Mouse (Mus musculus) lung, postnatal 25 days (tissue): ENCODE measurements around the gene Cdc42bpa.
A peak's percentile ranks its signal among the peaks of the same experiment; 100 is the strongest.

Source experiments
- DNase-seq: peaks from one replicate; pipeline ENCODE4 v3.0.0; 2022; ENCODE audit warnings: low spot score

Gene Cdc42bpa

GRCm38 (mm10) chr1:179959721-179960542 lies at the start of gene Cdc42bpa:
TSS of gene Cdc42bpa (plus strand) at chr1:179960472.
- DNase-seq: peak; percentile 63

- peak; percentile 75 for DNase-seq
Measured at GRCm38 (mm10) chr1:179913471-179913870, 46.8 kb upstream of the Cdc42bpa start.

GRCm38 (mm10) chr1:179917036-179917435 lies 43.2 kb upstream of the Cdc42bpa start:
- DNase-seq: no peak

- DNase-seq: no peak
Measured at GRCm38 (mm10) chr1:179917481-179917880, 42.8 kb upstream of the Cdc42bpa start.

GRCm38 (mm10) chr1:179919656-179920436 lies 40.4 kb upstream of the Cdc42bpa start:
- DNase-seq: no peak

- DNase-seq: no peak
Measured at GRCm38 (mm10) chr1:179923661-179924405, 36.4 kb upstream of the Cdc42bpa start.

- DNase-seq: no peak
Measured at GRCm38 (mm10) chr1:179926240-179926639, 34.0 kb upstream of the Cdc42bpa start.

GRCm38 (mm10) chr1:179927102-179927501 lies 33.2 kb upstream of the Cdc42bpa start:
- no peak for DNase-seq

- peak; percentile 16 for DNase-seq
Measured at GRCm38 (mm10) chr1:179928822-179929221, 31.4 kb upstream of the Cdc42bpa start.

GRCm38 (mm10) chr1:179931247-179931646 lies 29.0 kb upstream of the Cdc42bpa start:
- no peak for DNase-seq

GRCm38 (mm10) chr1:179934064-179934463 lies 26.2 kb upstream of the Cdc42bpa start:
- DNase-seq: no peak

- no peak for DNase-seq
Measured at GRCm38 (mm10) chr1:179940071-179940786, 20.0 kb upstream of the Cdc42bpa start.

- no peak for DNase-seq
Measured at GRCm38 (mm10) chr1:179940787-179941352, 19.4 kb upstream of the Cdc42bpa start.

GRCm38 (mm10) chr1:179945017-179945416 lies 15.3 kb upstream of the Cdc42bpa start:
- DNase-seq: no peak

- DNase-seq: no peak
Measured at GRCm38 (mm10) chr1:179946616-179947015, 13.7 kb upstream of the Cdc42bpa start.

GRCm38 (mm10) chr1:179947653-179948052 lies 12.6 kb upstream of the Cdc42bpa start:
- no peak for DNase-seq

GRCm38 (mm10) chr1:179951597-179951996 lies 8.7 kb upstream of the Cdc42bpa start:
- DNase-seq: no peak

GRCm38 (mm10) chr1:179953251-179953650 lies 7.0 kb upstream of the Cdc42bpa start:
- no peak for DNase-seq

- no peak for DNase-seq
Measured at GRCm38 (mm10) chr1:179957431-179957830, 2.8 kb upstream of the Cdc42bpa start.

- DNase-seq: no peak
Measured at GRCm38 (mm10) chr1:179958871-179959720, 1.2 kb upstream of the Cdc42bpa start.

- DNase-seq: no peak
Measured at GRCm38 (mm10) chr1:179960543-179960876, 238 bp downstream of the Cdc42bpa start.
